9 mouse cellular contexts compared by ENCODE assay signal in genomic region chr8:117386142-117386541, GRCm38 (mm10).
DNase-seq lines count a peak whose midpoint lies in the region; ATAC-seq and TF ChIP-seq lines count a peak whose summit lies in the region.
"Had no signal": no experiment of that assay in that cellular context is flagged by ENCODE, and none has a peak within 500 bp of the region (broad histone marks: within the 10 kb centered on the region; RNA-seq: fewer than 3 reads in every experiment).

No protein-coding gene starts in this region.

- TF ChIP-seq CTCF in midbrain, postnatal 0 days (IDR thresholded peaks at IDR 0.05) = peak; percentile 50
- TF ChIP-seq CTCF in bone marrow, adult 2 months (IDR thresholded peaks at IDR 0.05; ENCODE audit: control insufficient read depth, insufficient read depth, low read length) = peak; percentile 61
- TF ChIP-seq CTCF in stomach, postnatal 0 days (IDR thresholded peaks at IDR 0.05; ENCODE audit: low read depth) = peak; percentile 71

- no peak overlapping the region for H3K4me2 ChIP-seq in midbrain, postnatal 0 days (ENCODE audit: low read depth, low read length, poor library complexity, severe bottlenecking)
- H3K4me2 ChIP-seq in midbrain, embryonic 11.5 days = no peak overlapping the region
- H3K4me2 ChIP-seq in stomach, postnatal 0 days (replicated peaks; ENCODE audit: low read depth) = no peak overlapping the region
- no peak overlapping the region for H3K4me2 ChIP-seq in forebrain, embryonic 11.5 days (ENCODE audit: low read depth, low read length, severe bottlenecking)

- intact Hi-C loops in left cerebral cortex, postnatal 4 days (cut with DNase I) = no loop called here

- H3K4me1 ChIP-seq in midbrain, postnatal 0 days (ENCODE audit: insufficient read depth, low read length) = peaks cover 8% of the 10 kb centered on the region; the same call in 1 of the 2 replicates
- H3K4me1 ChIP-seq in midbrain, embryonic 11.5 days (ENCODE audit: control insufficient read depth, insufficient read depth, low read length) = 0 out of 2 replicates have a peak, but pooled peaks cover 2% of the 10 kb centered on the region
- H3K4me1 ChIP-seq in bone marrow, adult 2 months (ENCODE audit: control insufficient read depth, insufficient read depth, low read length) = no peaks in the 10 kb centered on the region
- peaks cover 5% of the 10 kb centered on the region; the same call in 1 of the 2 replicates for H3K4me1 ChIP-seq in stomach, postnatal 0 days (replicated peaks; ENCODE audit: control insufficient read depth, insufficient read depth)
- H3K4me1 ChIP-seq in forebrain, embryonic 11.5 days (replicated peaks; ENCODE audit: control insufficient read depth, insufficient read depth, low read length) = no peaks in the 10 kb centered on the region; the same call in 1 of the 2 replicates

- TF ChIP-seq POLR2A in bone marrow, adult 2 months (IDR thresholded peaks at IDR 0.05; ENCODE audit: borderline replicate concordance, control insufficient read depth, low read depth, low read length) = no peak

- no peaks in the 10 kb centered on the region; the same call in 1 of the 2 replicates for H3K36me3 ChIP-seq in midbrain, postnatal 0 days (ENCODE audit: insufficient read depth, low read length)
- H3K36me3 ChIP-seq in midbrain, embryonic 11.5 days (ENCODE audit: control insufficient read depth, insufficient read depth, low read length) = no peaks in the 10 kb centered on the region
- H3K36me3 ChIP-seq in stomach, postnatal 0 days (ENCODE audit: control insufficient read depth, insufficient read depth, low read length) = no peaks in the 10 kb centered on the region; the same call in 1 of the 2 replicates
- H3K36me3 ChIP-seq in forebrain, embryonic 11.5 days (ENCODE audit: control insufficient read depth, insufficient read depth, low read length) = no peaks in the 10 kb centered on the region

- H3K9me3 ChIP-seq in midbrain, postnatal 0 days (ENCODE audit: low read length) = no peaks in the 10 kb centered on the region
- H3K9me3 ChIP-seq in midbrain, embryonic 11.5 days (ENCODE audit: control insufficient read depth, low read length) = peaks cover 4% of the 10 kb centered on the region; the same call in 1 of the 2 replicates
- H3K9me3 ChIP-seq in stomach, postnatal 0 days (ENCODE audit: control insufficient read depth, low read length) = no peaks in the 10 kb centered on the region
- H3K9me3 ChIP-seq in forebrain, embryonic 11.5 days (ENCODE audit: control insufficient read depth, low read length) = no peaks in the 10 kb centered on the region

- no peak for ATAC-seq in midbrain, postnatal 0 days (ENCODE audit: low FRiP score)
- ATAC-seq in midbrain, embryonic 11.5 days (ENCODE audit: low FRiP score) = no peak
- no peak for ATAC-seq in stomach, postnatal 0 days (ENCODE audit: low FRiP score, low TSS enrichment)
- ATAC-seq in forebrain, embryonic 11.5 days (replicated peaks; ENCODE audit: low FRiP score) = no peak

- H3K27me3 ChIP-seq in midbrain, postnatal 0 days (ENCODE audit: insufficient read depth, low read length) = no peaks in the 10 kb centered on the region
- H3K27me3 ChIP-seq in midbrain, embryonic 11.5 days (ENCODE audit: control insufficient read depth, insufficient read depth, low read length) = no peaks in the 10 kb centered on the region
- no peaks in the 10 kb centered on the region for H3K27me3 ChIP-seq in stomach, postnatal 0 days (ENCODE audit: control insufficient read depth, insufficient read depth, low read length)
- no peaks in the 10 kb centered on the region for H3K27me3 ChIP-seq in forebrain, embryonic 11.5 days (ENCODE audit: control insufficient read depth, insufficient read depth, low read length)

- no peak overlapping the region for H3K4me3 ChIP-seq in midbrain, postnatal 0 days (ENCODE audit: low read depth, low read length)
- H3K4me3 ChIP-seq in midbrain, embryonic 11.5 days (ENCODE audit: low read depth, low read length) = no peak overlapping the region
- H3K4me3 ChIP-seq in bone marrow, adult 2 months (replicated peaks; ENCODE audit: control insufficient read depth, low read depth, low read length) = no peak overlapping the region
- no peak overlapping the region for H3K4me3 ChIP-seq in stomach, postnatal 0 days (ENCODE audit: low read depth, low read length)
- no peak overlapping the region for H3K4me3 ChIP-seq in forebrain, embryonic 11.5 days (ENCODE audit: low read depth, low read length)
- H3K4me3 ChIP-seq: myocyte had no signal

- 76% methylated on average over 2 of the region's 2 CpGs for WGBS in midbrain, postnatal 0 days
- WGBS in midbrain, embryonic 11.5 days = 71% methylated on average over 2 of the region's 2 CpGs
- 62% methylated on average over 2 of the region's 2 CpGs for WGBS in bone marrow, adult 2 months
- 86% methylated on average over 2 of the region's 2 CpGs for WGBS in stomach, postnatal 0 days
- WGBS in forebrain, embryonic 11.5 days = 73% methylated on average over 2 of the region's 2 CpGs

- no peak overlapping the region for H3K27ac ChIP-seq in midbrain, postnatal 0 days (ENCODE audit: low read depth, low read length)
- H3K27ac ChIP-seq in midbrain, embryonic 11.5 days (ENCODE audit: low read depth, low read length) = no peak overlapping the region
- H3K27ac ChIP-seq in bone marrow, adult 2 months (ENCODE audit: control insufficient read depth, insufficient read depth, low read depth, low read length, poor library complexity) = no peak overlapping the region
- H3K27ac ChIP-seq in stomach, postnatal 0 days (replicated peaks) = no peak overlapping the region
- H3K27ac ChIP-seq in forebrain, embryonic 11.5 days (ENCODE audit: low read depth, low read length) = no peak overlapping the region

- H3K9ac ChIP-seq in midbrain, postnatal 0 days (replicated peaks; ENCODE audit: low read length, poor library complexity, severe bottlenecking) = no peak overlapping the region
- H3K9ac ChIP-seq in midbrain, embryonic 11.5 days (ENCODE audit: low read length) = no peak overlapping the region
- H3K9ac ChIP-seq in stomach, postnatal 0 days (ENCODE audit: low read length) = no peak overlapping the region
- no peak overlapping the region for H3K9ac ChIP-seq in forebrain, embryonic 11.5 days (ENCODE audit: low read length)

- no peak for TF ChIP-seq EP300 in stomach, postnatal 0 days (optimal IDR thresholded peaks at IDR 0.05)

- DNase-seq in gastrocnemius, adult 8-10 months (ENCODE audit: low spot score in 2 of 2) = peak; percentile 33 to 41
- no peak for DNase-seq in gastrocnemius, postnatal 25 days
- DNase-seq in midbrain, postnatal 0 days (ENCODE audit: low spot score) = no peak
- no peak for DNase-seq in midbrain, embryonic 11.5 days (ENCODE audit: low spot score, missing footprints)
- peak; percentile 48 for DNase-seq in stomach, postnatal 0 days (ENCODE audit: low spot score)
- DNase-seq in forebrain, embryonic 11.5 days (ENCODE audit: low spot score) = no peak
- DNase-seq in left cerebral cortex, postnatal 4 days = no peak

Comparison
In these comparisons a context has a peak if more than half of its experiments do, and no peak if none do; other contexts are left out.
1. DNase-seq: peak in gastrocnemius, adult 8-10 months (2 of 2) and stomach, postnatal 0 days (single experiment); none in gastrocnemius, postnatal 25 days (single experiment), midbrain, postnatal 0 days (single experiment), midbrain, embryonic 11.5 days (single experiment), forebrain, embryonic 11.5 days (single experiment) and left cerebral cortex, postnatal 4 days (single experiment).
2. Peak in every context shown above with its lines, with median percentiles within 50 percentile points of each other: CTCF ChIP-seq.